Mouse (Mus musculus): ENCODE results near the gene Tnfaip2.

Tnfaip2 gene

GRCm38 (mm10) chr12:111443921-111444831 lies 1.9 kb downstream of the Tnfaip2 start:
- intact Hi-C loops (cut with DNase I), result no loop called here

GRCm38 (mm10) chr12:111445161-111445889 lies 3.1 kb downstream of the Tnfaip2 start:
- intact Hi-C loops (cut with DNase I), result no loop called here

GRCm38 (mm10) chr12:111445890-111446613 lies 3.8 kb downstream of the Tnfaip2 start:
- intact Hi-C loops (cut with DNase I), result no loop called here

GRCm38 (mm10) chr12:111446745-111447144 lies 4.5 kb downstream of the Tnfaip2 start:
- intact Hi-C loops (cut with DNase I), result no loop called here

- intact Hi-C loops (cut with DNase I), result no loop called here
These were observed 5.1 kb downstream of the Tnfaip2 start for GRCm38 (mm10) chr12:111447350-111447749.

GRCm38 (mm10) chr12:111447898-111448760 lies 5.9 kb downstream of the Tnfaip2 start:
- intact Hi-C loops (cut with DNase I), result no loop called here

GRCm38 (mm10) chr12:111448931-111449705 lies 6.8 kb downstream of the Tnfaip2 start:
- intact Hi-C loops (cut with DNase I), result no loop called here

GRCm38 (mm10) chr12:111450359-111450758 lies 8.1 kb downstream of the Tnfaip2 start:
- intact Hi-C loops (cut with DNase I), result no loop called here

- intact Hi-C loops (cut with DNase I), result no loop called here
These were observed 9.3 kb downstream of the Tnfaip2 start for GRCm38 (mm10) chr12:111451561-111451960.

GRCm38 (mm10) chr12:111454021-111454420 lies 11.8 kb downstream of the Tnfaip2 start:
- intact Hi-C loops (cut with DNase I), result no loop called here

- intact Hi-C loops (cut with DNase I), result no loop called here
These were observed 12.4 kb downstream of the Tnfaip2 start for GRCm38 (mm10) chr12:111454543-111455280.

- intact Hi-C loops (cut with DNase I), result no loop called here
These were observed 13.1 kb downstream of the Tnfaip2 start for GRCm38 (mm10) chr12:111455311-111455846.

GRCm38 (mm10) chr12:111455860-111456259 lies 13.6 kb downstream of the Tnfaip2 start:
- intact Hi-C loops (cut with DNase I), result no loop called here

- intact Hi-C loops (cut with DNase I), result no loop called here
These were observed 15.5 kb downstream of the Tnfaip2 start for GRCm38 (mm10) chr12:111457742-111458141.

- intact Hi-C loops (cut with DNase I), result no loop called here
These were observed 21.3 kb downstream of the Tnfaip2 start for GRCm38 (mm10) chr12:111463570-111463969.

GRCm38 (mm10) chr12:111466369-111466768 lies 24.1 kb downstream of the Tnfaip2 start:
- intact Hi-C loops (cut with DNase I), result loop anchor here (5.0 kb wide), 1 partner anchor 36 kb away; no protein-coding TSS in a partner anchor

- intact Hi-C loops (cut with DNase I), result loop anchor here (2.0 to 5.0 kb wide), 2 partner anchors 34 to 41 kb away; no protein-coding TSS in a partner anchor
These were observed 25.9 kb downstream of the Tnfaip2 start for GRCm38 (mm10) chr12:111468206-111468605.

- intact Hi-C loops (cut with DNase I), result loop anchor here (2.0 to 5.0 kb wide), 2 partner anchors 33 to 43 kb away; no protein-coding TSS in a partner anchor
These were observed 27.2 kb downstream of the Tnfaip2 start for GRCm38 (mm10) chr12:111469507-111469906.

GRCm38 (mm10) chr12:111471119-111471518 lies 28.9 kb downstream of the Tnfaip2 start:
- intact Hi-C loops (cut with DNase I), result no loop called here

All from adrenal gland (tissue).